Comparison of ENCODE assay signal across 8 mouse cellular contexts in the genomic region with DNA sequence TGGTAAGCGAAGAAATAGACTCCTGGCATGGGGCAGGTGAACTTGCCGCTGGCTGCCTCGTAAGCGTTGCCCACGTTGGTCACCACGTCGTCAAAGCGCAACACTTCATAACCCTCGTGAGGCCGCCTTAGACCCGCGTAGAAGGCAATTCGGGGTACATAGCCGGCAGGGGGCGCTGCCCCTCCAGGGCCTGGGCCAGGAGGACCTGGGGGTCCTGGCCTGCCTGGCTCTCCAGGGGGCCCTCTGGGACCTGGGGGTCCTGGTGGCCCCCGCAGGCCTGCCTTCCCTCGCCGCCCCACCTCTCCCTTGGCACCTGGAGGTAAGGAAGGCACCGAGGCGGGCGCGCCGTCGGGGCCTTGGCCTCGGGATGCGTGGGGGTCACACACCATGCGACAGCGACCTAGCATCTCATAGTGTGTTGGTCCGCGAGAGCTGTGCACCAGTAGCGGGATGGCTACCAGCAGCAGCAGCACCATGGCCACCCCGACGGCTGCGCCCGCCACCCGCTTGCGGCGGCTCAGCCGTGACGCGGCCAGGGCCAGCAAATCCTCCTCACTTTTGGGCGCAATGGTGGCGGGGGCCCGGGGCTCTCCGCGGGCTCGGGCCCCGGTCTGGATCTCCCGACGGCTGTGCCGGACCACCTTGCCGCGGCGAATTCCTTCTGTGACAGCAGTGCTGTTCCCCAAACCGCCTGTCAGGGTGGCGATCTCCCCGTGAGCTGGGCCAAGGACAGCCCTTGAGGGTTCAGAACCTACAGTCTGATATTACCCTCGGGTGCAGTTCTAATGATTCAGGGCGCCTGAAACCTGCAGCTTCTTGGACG. TPM values are rescaled to one million over a fixed set of nuclear protein-coding genes. Genes with fewer than 3 reads are reported as not detected.
A peak's percentile ranks its signal among the peaks of the same experiment; 100 is the strongest.
DNase-seq lines count a peak whose midpoint lies in the region; ATAC-seq and TF ChIP-seq lines count a peak whose summit lies in the region.

A gene (minus strand): TSS at position 565 of the 823 bp plus-strand sequence.

- TF ChIP-seq POLR2A in bone marrow, adult 2 months (IDR thresholded peaks at IDR 0.05; ENCODE audit: borderline replicate concordance, control insufficient read depth, low read depth, low read length) = peak; percentile 31; the same call in 1 of the 2 replicates

- TF ChIP-seq EP300 in lung, postnatal 0 days (IDR thresholded peaks at IDR 0.05) = no peak
- TF ChIP-seq EP300 in stomach, postnatal 0 days (optimal IDR thresholded peaks at IDR 0.05) = no peak

- peaks cover 19% of the 10 kb centered on the region for H3K4me1 ChIP-seq in heart, embryonic 11.5 days (ENCODE audit: control insufficient read depth, insufficient read depth, low read length)
- no peaks in the 10 kb centered on the region for H3K4me1 ChIP-seq in bone marrow, adult 2 months (ENCODE audit: control insufficient read depth, insufficient read depth, low read length)
- H3K4me1 ChIP-seq in hindbrain, embryonic 12.5 days = peaks cover 41% of the 10 kb centered on the region
- H3K4me1 ChIP-seq in lung, postnatal 0 days (ENCODE audit: insufficient read depth, low read depth, low read length) = no peaks in the 10 kb centered on the region
- no peaks in the 10 kb centered on the region for H3K4me1 ChIP-seq in stomach, postnatal 0 days (replicated peaks; ENCODE audit: control insufficient read depth, insufficient read depth)

- H3K9ac ChIP-seq in heart, embryonic 11.5 days (ENCODE audit: low read depth, low read length) = 0 out of 2 replicates have a peak within 1 kb of the TSS, but pooled peaks have one; percentile 34
- H3K9ac ChIP-seq in hindbrain, embryonic 12.5 days = peak within 1 kb of the TSS; percentile 53
- no peak within 1 kb of the TSS for H3K9ac ChIP-seq in lung, postnatal 0 days (replicated peaks; ENCODE audit: low read depth)
- 0 out of 2 replicates have a peak within 1 kb of the TSS, but pooled peaks have one; percentile 31 for H3K9ac ChIP-seq in stomach, postnatal 0 days (ENCODE audit: low read length)

- H3K27ac ChIP-seq in heart, embryonic 11.5 days (ENCODE audit: low read depth, low read length) = no peak within 1 kb of the TSS
- no peak within 1 kb of the TSS; the same call in 1 of the 2 replicates for H3K27ac ChIP-seq in bone marrow, adult 2 months (ENCODE audit: control insufficient read depth, insufficient read depth, low read depth, low read length, poor library complexity)
- H3K27ac ChIP-seq in hindbrain, embryonic 12.5 days = peak within 1 kb of the TSS; percentile 32
- no peak within 1 kb of the TSS for H3K27ac ChIP-seq in lung, postnatal 0 days (ENCODE audit: low read length)
- no peak within 1 kb of the TSS for H3K27ac ChIP-seq in stomach, postnatal 0 days (replicated peaks)

- ATAC-seq in heart, embryonic 11.5 days (replicated peaks; ENCODE audit: insufficient number of reproducible peaks, low FRiP score, low TSS enrichment) = no peak
- ATAC-seq in hindbrain, embryonic 12.5 days (ENCODE audit: low FRiP score) = no peak
- 0 out of 2 replicates have a peak, but pooled peaks have one; percentile 2 for ATAC-seq in lung, postnatal 0 days
- ATAC-seq in stomach, postnatal 0 days (ENCODE audit: low FRiP score, low TSS enrichment) = no peak

- WGBS in heart, embryonic 11.5 days (ENCODE audit: insufficient replicate concordance) = 8% methylated on average over 60 of the region's 60 CpGs
- 15% methylated on average over 60 of the region's 60 CpGs for WGBS in bone marrow, adult 2 months
- WGBS in hindbrain, embryonic 12.5 days = 9% methylated on average over 60 of the region's 60 CpGs
- WGBS in lung, postnatal 0 days = 8% methylated on average over 46 of the region's 60 CpGs
- WGBS in stomach, postnatal 0 days = 11% methylated on average over 60 of the region's 60 CpGs

- no peak for DNase-seq in heart, adult 18-20 months
- peak; percentile 20 for DNase-seq in lung, postnatal 0 days (ENCODE audit: low spot score)
- DNase-seq in stomach, postnatal 0 days (ENCODE audit: low spot score) = peak; percentile 65
- no peak for DNase-seq in left cerebral cortex, postnatal 4 days
- DNase-seq in cerebellum, adult 9-11 months = no peak

- H3K27me3 ChIP-seq in heart, embryonic 11.5 days (ENCODE audit: control insufficient read depth, insufficient read depth, low read length) = peaks cover 92% of the 10 kb centered on the region
- peaks cover 84% of the 10 kb centered on the region for H3K27me3 ChIP-seq in hindbrain, embryonic 12.5 days
- H3K27me3 ChIP-seq in lung, postnatal 0 days (replicated peaks; ENCODE audit: insufficient read depth, low read length) = peaks cover 61% of the 10 kb centered on the region
- H3K27me3 ChIP-seq in stomach, postnatal 0 days (ENCODE audit: control insufficient read depth, insufficient read depth, low read length) = peaks cover 18% of the 10 kb centered on the region; the same call in 1 of the 2 replicates

- intact Hi-C loops in left cerebral cortex, postnatal 4 days (cut with DNase I) = no loop called here

- H3K36me3 ChIP-seq in heart, embryonic 11.5 days (ENCODE audit: control insufficient read depth, insufficient read depth, low read length) = peaks cover 3% of the 10 kb centered on the region; the same call in 1 of the 2 replicates
- peaks cover 6% of the 10 kb centered on the region for H3K36me3 ChIP-seq in hindbrain, embryonic 12.5 days
- no peaks in the 10 kb centered on the region for H3K36me3 ChIP-seq in lung, postnatal 0 days (ENCODE audit: insufficient read depth, low read length)
- H3K36me3 ChIP-seq in stomach, postnatal 0 days (ENCODE audit: control insufficient read depth, insufficient read depth, low read length) = no peaks in the 10 kb centered on the region

- peak within 1 kb of the TSS; percentile 62 for H3K4me2 ChIP-seq in heart, embryonic 11.5 days
- H3K4me2 ChIP-seq in hindbrain, embryonic 12.5 days (replicated peaks) = peak within 1 kb of the TSS; percentile 51
- H3K4me2 ChIP-seq in lung, postnatal 0 days (replicated peaks; ENCODE audit: low read depth, low read length) = peak within 1 kb of the TSS; percentile 32
- peak within 1 kb of the TSS; percentile 45 for H3K4me2 ChIP-seq in stomach, postnatal 0 days (replicated peaks; ENCODE audit: low read depth)

- H3K4me3 ChIP-seq in heart, embryonic 11.5 days (ENCODE audit: low read depth, low read length) = peak within 1 kb of the TSS; percentile 36
- H3K4me3 ChIP-seq in bone marrow, adult 2 months (replicated peaks; ENCODE audit: control insufficient read depth, low read depth, low read length) = no peak within 1 kb of the TSS
- H3K4me3 ChIP-seq in hindbrain, embryonic 12.5 days = peak within 1 kb of the TSS; percentile 34
- H3K4me3 ChIP-seq in lung, postnatal 0 days (ENCODE audit: low read depth, low read length) = peak within 1 kb of the TSS; percentile 19; the same call in 1 of the 2 replicates
- peak within 1 kb of the TSS; percentile 27 for H3K4me3 ChIP-seq in stomach, postnatal 0 days (ENCODE audit: low read depth, low read length)

- no peaks in the 10 kb centered on the region for H3K9me3 ChIP-seq in heart, embryonic 11.5 days (replicated peaks; ENCODE audit: control insufficient read depth, low read length)
- no peaks in the 10 kb centered on the region for H3K9me3 ChIP-seq in hindbrain, embryonic 12.5 days (replicated peaks)
- H3K9me3 ChIP-seq in lung, postnatal 0 days (ENCODE audit: low read length) = no peaks in the 10 kb centered on the region
- H3K9me3 ChIP-seq in stomach, postnatal 0 days (ENCODE audit: control insufficient read depth, low read length) = no peaks in the 10 kb centered on the region

- TF ChIP-seq CTCF in bone marrow, adult 2 months (IDR thresholded peaks at IDR 0.05; ENCODE audit: control insufficient read depth, insufficient read depth, low read length) = peak; percentile 38; the same call in 1 of the 2 replicates
- peak; percentile 69 for TF ChIP-seq CTCF in lung, postnatal 0 days (IDR thresholded peaks at IDR 0.05)
- peak; percentile 72 for TF ChIP-seq CTCF in stomach, postnatal 0 days (IDR thresholded peaks at IDR 0.05; ENCODE audit: low read depth)

RNA-seq across cellular contexts. Expression of the gene that starts here (rescaled TPM):
- 0.20 and 0.27 TPM in 2 replicates for polyA plus RNA-seq in heart, embryonic 11.5 days (2014; fragmentation: Nextera tagmentation; extraction: Ambion mirVana)
- total RNA-seq in heart, adult 18-20 months (2021) = not detected
- 0.66 and 2.4 TPM in 2 replicates for polyA plus RNA-seq in bone marrow, adult 2 months (2011; ENCODE audit: insufficient read depth, insufficient read length, low replicate concordance, missing spikeins)
- 18.4 and 18.7 TPM in 2 replicates for polyA plus RNA-seq in hindbrain, embryonic 12.5 days (2016; fragmentation: Nextera tagmentation; extraction: Ambion mirVana)
- not detected in 2 replicates for polyA plus RNA-seq in lung, postnatal 0 days (2015; fragmentation: Nextera tagmentation; extraction: Ambion mirVana)
- not detected in 2 replicates for polyA plus RNA-seq in stomach, postnatal 0 days (2015; fragmentation: Nextera tagmentation; extraction: Ambion mirVana)
- total RNA-seq in left cerebral cortex, postnatal 4 days (2021) = not detected

Comparison
In these comparisons a context has a peak if more than half of its experiments do, and no peak if none do; other contexts are left out.
1. Peak in DNase-seq, ATAC-seq, H3K4me3 ChIP-seq and H3K4me2 ChIP-seq in lung, postnatal 0 days; RNA of the gene not detected or under 1 TPM.
2. Peak in DNase-seq, H3K4me3 ChIP-seq, H3K9ac ChIP-seq and H3K4me2 ChIP-seq in stomach, postnatal 0 days; RNA of the gene not detected or under 1 TPM.